Mouse (Mus musculus) CH12.LX (cell line): Measurements from ENCODE around the gene Lrig2. TPM values are rescaled to one million over a fixed set of nuclear protein-coding genes. Genes with fewer than 3 reads are reported as not detected.

Experiments used
- DNase-seq: peaks from one replicate; pipeline ENCODE4 v3.0.0-alpha.2; 2013; ENCODE audit errors: extremely low read depth
- H3K27ac ChIP-seq: 2 replicates; pipeline ENCODE4 v1.5.1; 2012; ENCODE audit warnings: low read depth, mild to moderate bottlenecking, control low read depth, moderate library complexity; ENCODE audit not compliant: insufficient read depth
- H3K27me3 ChIP-seq: replicated peaks from 2 replicates; pipeline ENCODE3; 2012; ENCODE audit warnings: inconsistent platforms
- H3K36me3 ChIP-seq, 2 experiments: replicated peaks in 1 of 2; 2 replicates each; pipeline versions ENCODE3 to v1.6.1; 2012; ENCODE audit warnings: inconsistent platforms in 1 of 2, low read length in 1 of 2, mild to moderate bottlenecking in 1 of 2, mixed read lengths in 1 of 2, moderate library complexity in 1 of 2; ENCODE audit not compliant: control insufficient read depth in 1 of 2, insufficient read depth in 1 of 2
- H3K4me1 ChIP-seq, 2 experiments: 2 replicates each; pipeline ENCODE4 v1.6.1; 2012; ENCODE audit warnings: inconsistent platforms in 1 of 2, moderate library complexity in 1 of 2; ENCODE audit not compliant: insufficient read depth in 2 of 2, control insufficient read depth in 1 of 2
- H3K4me2 ChIP-seq: 2 replicates; pipeline ENCODE4 v1.6.1; 2012; ENCODE audit warnings: low read depth, mild to moderate bottlenecking, control low read depth; ENCODE audit not compliant: poor library complexity, insufficient read depth, severe bottlenecking
- H3K4me3 ChIP-seq, 3 experiments: fragments of 150-350 bp in 1 of 3; sonication (generic) in 1 of 3; replicated peaks in 1 of 3; 2 replicates each; pipeline versions ENCODE3 to v1.5.1; 2011 to 2012; ENCODE audit warnings: low read depth in 2 of 3, low read length in 2 of 3, mild to moderate bottlenecking in 2 of 3, moderate library complexity in 2 of 3, control low read depth in 1 of 3, improper control_type of control experiment in 1 of 3, inconsistent platforms in 1 of 3, mixed read lengths in 1 of 3; ENCODE audit not compliant: poor library complexity in 1 of 3
- H3K79me2 ChIP-seq: replicated peaks from 2 replicates; pipeline ENCODE4 v1.6.1; 2012; ENCODE audit warnings: mild to moderate bottlenecking, moderate library complexity; ENCODE audit not compliant: control insufficient read depth, poor library complexity, insufficient read depth, severe bottlenecking; ENCODE audit errors: extremely low read depth
- H3K9ac ChIP-seq: 2 replicates; pipeline ENCODE4 v1.6.1; 2012; ENCODE audit warnings: low read depth, mild to moderate bottlenecking, control low read depth, moderate library complexity; ENCODE audit not compliant: insufficient read depth
- H3K9me3 ChIP-seq: replicated peaks from 2 replicates; pipeline ENCODE3; 2012; ENCODE audit warnings: low read length, inconsistent platforms, mixed read lengths
- BHLHE40 ChIP-seq: IDR thresholded peaks from 2 replicates; pipeline ENCODE4 v1.6.1; 2011; ENCODE audit warnings: mild to moderate bottlenecking, low read depth, low read length, improper control_type of control experiment
- CHD1 ChIP-seq: IDR thresholded peaks from 2 replicates; pipeline ENCODE4 v1.6.1; 2012; ENCODE audit warnings: low read depth, low read length, improper control_type of control experiment, inconsistent platforms
- EP300 ChIP-seq: IDR thresholded peaks from 2 replicates; pipeline ENCODE4 v1.6.1; 2011; ENCODE audit warnings: low read length, improper control_type of control experiment
- GABPA ChIP-seq: IDR thresholded peaks from 2 replicates; pipeline ENCODE4 v1.6.1; 2012; ENCODE audit warnings: low read depth, low read length, improper control_type of control experiment, inconsistent platforms; ENCODE audit not compliant: insufficient replicate concordance
- JUN ChIP-seq: IDR thresholded peaks from 2 replicates; pipeline ENCODE4 v1.6.1; 2011; ENCODE audit warnings: low read depth, mild to moderate bottlenecking, low read length, improper control_type of control experiment, moderate library complexity; ENCODE audit not compliant: insufficient read depth
- MAFK ChIP-seq: IDR thresholded peaks from 2 replicates; pipeline ENCODE4 v1.6.1; 2011; ENCODE audit warnings: low read length, improper control_type of control experiment; ENCODE audit not compliant: insufficient replicate concordance
- MAX ChIP-seq: IDR thresholded peaks from 2 replicates; pipeline ENCODE4 v1.6.1; 2011; ENCODE audit warnings: low read length, improper control_type of control experiment
- MEF2A ChIP-seq: IDR thresholded peaks from 2 replicates; pipeline ENCODE4 v1.6.1; 2014; ENCODE audit warnings: low read depth, mild to moderate bottlenecking, inconsistent platforms, low read length, improper control_type of control experiment, borderline replicate concordance
- NELFE ChIP-seq: IDR thresholded peaks from 2 replicates; pipeline ENCODE4 v1.6.1; 2011; ENCODE audit warnings: low read depth, low read length, improper control_type of control experiment
- POLR2A ChIP-seq: IDR thresholded peaks from 2 replicates; pipeline ENCODE4 v1.6.1; 2011; ENCODE audit warnings: low read depth, mild to moderate bottlenecking, improper control_type of control experiment, low read length
- SIN3A ChIP-seq: IDR thresholded peaks from 2 replicates; pipeline ENCODE4 v1.6.1; 2012; ENCODE audit warnings: low read length, improper control_type of control experiment, inconsistent platforms
- SMC3 ChIP-seq: IDR thresholded peaks from 2 replicates; pipeline ENCODE4 v1.6.1; 2011; ENCODE audit warnings: low read depth, low read length, improper control_type of control experiment
- UBTF ChIP-seq: IDR thresholded peaks from 2 replicates; pipeline ENCODE4 v1.6.1; 2012; ENCODE audit warnings: low read depth, mild to moderate bottlenecking, inconsistent platforms, low read length, improper control_type of control experiment, moderate library complexity
- ZNF384 ChIP-seq: IDR thresholded peaks from 2 replicates; pipeline ENCODE4 v1.6.1; 2012; ENCODE audit warnings: low read depth, low read length, improper control_type of control experiment, inconsistent platforms
- dilution Hi-C: fragments of 300-500 bp; cut with MboI; formaldehyde crosslinking; loops from 2 replicates; pipeline ENCODE4 v1.14.3; 2020; ENCODE audit warnings: low sequenced_read_pairs; ENCODE audit not compliant: extremely low pct_unique_long_range_greater_than_20kb, extremely low pct_ligation_motif_present
- in situ Hi-C: fragments of 300-500 bp; cut with MboI; formaldehyde crosslinking; loops from 3 replicates; pipeline ENCODE4 v1.14.3; 2019; ENCODE audit warnings: low sequenced_read_pairs, low pct_ligation_motif_present, low pct_unique_long_range_greater_than_20kb, mixed read lengths
- polyA plus RNA-seq: library from polyadenylated mRNA; unstranded; fragments of >175 nt; gene quantifications from 2 replicates; pipeline ENCODE4 v1.2.1, GENCODE M21; 2012; ENCODE audit warnings: low read depth; ENCODE audit not compliant: insufficient read length
- total RNA-seq, 2 experiments: library from RNA; depleted of rRNA; stranded (reverse); fragments of 300-350 nt in 1 of 2; fragments of >200 nt in 1 of 2; gene quantifications; 2 replicates each; pipeline ENCODE4 v1.2.3; 2012 to 2014

The Lrig2 gene
- total and polyA plus RNA-seq, 3 experiments, result 2.8 to 5.4 (median 5.1) TPM

DNA sequence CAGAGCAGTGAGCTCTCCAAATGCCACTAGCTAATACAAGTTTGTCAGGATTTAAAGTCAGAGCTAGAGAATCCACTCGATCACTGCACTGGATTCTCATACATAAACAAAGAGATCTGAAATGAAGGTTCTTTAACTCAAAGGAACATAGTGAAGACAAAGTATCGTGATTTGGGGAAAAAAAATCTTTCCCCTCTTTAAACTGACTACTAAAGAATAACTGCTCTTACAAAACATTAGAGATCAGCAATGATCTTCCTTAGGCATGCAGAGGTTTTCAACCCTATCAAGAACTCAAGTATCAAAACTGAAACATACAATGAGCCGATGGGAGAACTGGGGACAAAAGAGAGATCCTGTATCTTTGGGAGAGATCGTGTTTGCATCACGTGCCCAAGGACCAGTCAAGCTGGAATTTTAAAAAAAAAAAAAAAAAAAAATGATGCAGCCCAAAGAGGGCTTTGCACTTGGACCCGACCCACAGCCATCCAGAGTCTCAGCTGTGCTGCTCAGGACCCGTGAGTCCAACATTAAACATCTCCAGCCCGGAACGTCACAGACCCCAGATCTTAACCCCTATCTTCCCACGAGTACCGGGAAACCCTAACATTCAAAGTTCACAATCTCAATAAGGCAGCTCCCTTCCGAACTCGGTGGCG, 818 bp downstream of the Lrig2 start:
- Histone ChIP-seq H3K4me1 (peaks cover 8 to 20% of the 10 kb centered on the region in 2 experiments), H3K36me3 (no peaks in the 10 kb centered on the region), H3K4me2 (peak overlapping the region; percentile 75; the same call in 1 of the 2 replicates), H3K4me3 (peak overlapping the region; percentile 85 to 95 (median 94)), H3K79me2 (peaks cover 15% of the 10 kb centered on the region), H3K9ac (peak overlapping the region; percentile 76), H3K27me3 (no peaks in the 10 kb centered on the region), H3K27ac (no peak overlapping the region), H3K9me3 (no peaks in the 10 kb centered on the region)
- in situ Hi-C loops (loop anchor here (10.0 kb wide), 1 partner anchor 164 kb away; no protein-coding TSS in a partner anchor), dilution Hi-C loops (no loop called here)
- no peak for DNase-seq
- TF ChIP-seq NELFE (no peak), EP300 (no peak), CHD1 (peak; percentile 25; the same call in 1 of the 2 replicates), SIN3A (no peak; the same call in 1 of the 2 replicates), POLR2A (no peak), GABPA (no peak), BHLHE40 (peak; percentile 57), MAFK (no peak), JUN (no peak)

DNA sequence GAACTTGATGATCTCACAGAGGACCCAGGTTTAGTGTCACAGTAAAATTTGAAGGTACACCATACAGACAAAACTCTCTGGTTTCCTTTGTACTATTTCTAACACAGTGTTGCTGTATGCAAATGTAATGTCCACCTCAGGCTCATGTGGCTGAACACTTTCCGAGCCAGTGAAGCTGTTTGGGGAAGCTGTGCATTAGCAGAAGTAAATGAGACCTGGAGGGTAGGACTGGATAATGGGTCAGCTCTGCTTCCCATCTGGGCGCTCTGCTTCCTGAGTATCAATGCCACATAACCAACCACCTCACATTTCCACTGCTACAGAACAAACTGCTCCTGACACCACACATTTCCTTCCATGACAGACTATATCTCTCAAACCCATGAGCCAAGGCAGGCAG, 10.1 kb downstream of the Lrig2 start:
- in situ Hi-C loops (no loop called here), dilution Hi-C loops (no loop called here)
- Histone ChIP-seq H3K4me1 (peaks cover 7 to 28% of the 10 kb centered on the region in 2 experiments), H3K79me2 (peaks cover 17% of the 10 kb centered on the region), H3K9ac (no peak overlapping the region), H3K4me2 (peak overlapping the region; percentile 30; the same call in 1 of the 2 replicates), H3K36me3 (peaks cover 0 to 6% of the 10 kb centered on the region in 2 experiments), H3K27ac (no peak overlapping the region), H3K4me3 (no peak overlapping the region)
- peak; percentile 38 for DNase-seq
- TF ChIP-seq JUN (no peak), MEF2A (0 out of 2 replicates have a peak, but pooled peaks have one; percentile 34), EP300 (peak; percentile 62), CHD1 (no peak), MAX (no peak)
- TF ChIP-seq, all 38 proteins: peak for 2
- Histone ChIP-seq H3K27me3 (no peaks in the 10 kb centered on the region), H3K9me3 (no peaks in the 10 kb centered on the region)

DNA sequence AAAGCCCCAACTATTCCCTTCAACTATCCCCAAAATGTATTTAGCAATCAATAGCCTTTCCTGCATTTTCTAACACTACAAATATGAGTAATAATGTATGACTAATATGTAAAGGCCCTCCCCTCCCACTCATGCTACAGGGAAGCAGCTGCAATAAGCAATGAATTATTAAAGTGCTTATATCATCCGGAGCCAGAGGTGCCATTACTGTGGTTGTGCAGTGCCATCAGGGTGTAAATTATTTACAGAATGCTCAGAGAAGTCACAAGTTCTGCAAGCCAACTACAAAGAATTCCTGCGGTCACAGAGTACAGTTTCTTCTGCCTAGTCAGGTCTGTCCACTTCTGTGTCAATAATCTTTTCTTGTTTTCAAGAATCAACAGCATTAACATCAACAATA, 10.8 kb downstream of the Lrig2 start:
- H3K4me3 ChIP-seq, result no peak overlapping the region
- H3K4me2 ChIP-seq, result no peak overlapping the region
- no peak for DNase-seq
- in situ Hi-C loops, result no loop called here
- no peaks in the 10 kb centered on the region for H3K9me3 ChIP-seq
- no peak overlapping the region for H3K9ac ChIP-seq
- dilution Hi-C loops, result no loop called here
- TF ChIP-seq ZNF384, result no peak
- TF ChIP-seq UBTF, result no peak
- no peak for TF ChIP-seq SMC3
- peaks cover 13% of the 10 kb centered on the region; the same call in 1 of the 2 replicates for H3K79me2 ChIP-seq
- peaks cover 0 to 11% of the 10 kb centered on the region in 2 experiments for H3K36me3 ChIP-seq
- H3K27me3 ChIP-seq, result no peaks in the 10 kb centered on the region
- peaks cover 5 to 23% of the 10 kb centered on the region in 2 experiments; a peak in 3 of 4 replicates for H3K4me1 ChIP-seq
- no peak overlapping the region for H3K27ac ChIP-seq
